12 mouse cellular contexts compared by ENCODE assay signal in genomic region chr6:124925173-124925793, GRCm38 (mm10). TPM values are rescaled to one million over a fixed set of nuclear protein-coding genes. Genes with fewer than 3 reads are reported as not detected.
DNase-seq lines count a peak whose midpoint lies in the region; ATAC-seq lines count a peak whose summit lies in the region.
"Had no signal": no experiment of that assay in that cellular context is flagged by ENCODE, and none has a peak within 500 bp of the region (broad histone marks: within the 10 kb centered on the region; RNA-seq: fewer than 3 reads in every experiment).

No protein-coding gene starts in this region.

- H3K4me2 ChIP-seq in heart, embryonic 13.5 days = peak overlapping the region; percentile 56
- H3K4me2 ChIP-seq in embryonic facial prominence, embryonic 15.5 days (replicated peaks) = peak overlapping the region; percentile 10
- H3K4me2 ChIP-seq in hindbrain, embryonic 13.5 days = no peak overlapping the region
- H3K4me2 ChIP-seq: midbrain, embryonic 15.5 days had no signal

- no peak for DNase-seq in heart, adult 11 months
- DNase-seq in kidney, postnatal 10 days = peak; percentile 52
- peak; percentile 60 for DNase-seq in lung, postnatal 36 days
- no peak for DNase-seq in thymus, postnatal 36 days
- DNase-seq: gastrocnemius, postnatal 25 days; thymus, adult 18-20 months had no signal

- H3K9me3 ChIP-seq in heart, embryonic 13.5 days = no peaks in the 10 kb centered on the region
- no peaks in the 10 kb centered on the region for H3K9me3 ChIP-seq in embryonic facial prominence, embryonic 15.5 days (replicated peaks)
- no peaks in the 10 kb centered on the region for H3K9me3 ChIP-seq in hindbrain, embryonic 13.5 days
- H3K9me3 ChIP-seq: midbrain, embryonic 15.5 days had no signal

- peak overlapping the region; percentile 27 for H3K4me3 ChIP-seq in heart, embryonic 13.5 days
- no peak overlapping the region; the same call in 1 of the 2 replicates for H3K4me3 ChIP-seq in embryonic facial prominence, embryonic 15.5 days (replicated peaks)
- no peak overlapping the region for H3K4me3 ChIP-seq in hindbrain, embryonic 13.5 days
- H3K4me3 ChIP-seq: midbrain, embryonic 15.5 days had no signal

- no peak for ATAC-seq in heart, embryonic 13.5 days (ENCODE audit: extremely low read depth, insufficient number of reproducible peaks, low FRiP score, low TSS enrichment)
- no peak for ATAC-seq in embryonic facial prominence, embryonic 15.5 days (ENCODE audit: insufficient number of reproducible peaks, low FRiP score, low TSS enrichment, low read depth)
- ATAC-seq in erythroblast, adult 5-6 weeks (replicated peaks; ENCODE audit: low FRiP score, poor library complexity, severe bottlenecking) = no peak
- no peak for ATAC-seq in hindbrain, embryonic 13.5 days (ENCODE audit: low FRiP score)
- ATAC-seq: midbrain, embryonic 15.5 days had no signal

- no peaks in the 10 kb centered on the region for H3K36me3 ChIP-seq in heart, embryonic 13.5 days
- no peaks in the 10 kb centered on the region for H3K36me3 ChIP-seq in embryonic facial prominence, embryonic 15.5 days
- H3K36me3 ChIP-seq in hindbrain, embryonic 13.5 days = no peaks in the 10 kb centered on the region
- H3K36me3 ChIP-seq: midbrain, embryonic 15.5 days had no signal

- peaks cover 43% of the 10 kb centered on the region for H3K4me1 ChIP-seq in heart, embryonic 13.5 days
- H3K4me1 ChIP-seq in embryonic facial prominence, embryonic 15.5 days = peaks cover 39% of the 10 kb centered on the region
- H3K4me1 ChIP-seq in hindbrain, embryonic 13.5 days (replicated peaks) = peaks cover 25% of the 10 kb centered on the region

- H3K27ac ChIP-seq in heart, embryonic 13.5 days (replicated peaks) = peak overlapping the region; percentile 89
- peak overlapping the region; percentile 68 for H3K27ac ChIP-seq in embryonic facial prominence, embryonic 15.5 days (replicated peaks)
- H3K27ac ChIP-seq in hindbrain, embryonic 13.5 days = no peak overlapping the region
- H3K27ac ChIP-seq: midbrain, embryonic 15.5 days had no signal

- WGBS in heart, embryonic 13.5 days = 32% methylated on average over 12 of the region's 12 CpGs
- WGBS in embryonic facial prominence, embryonic 15.5 days = 33% methylated on average over 12 of the region's 12 CpGs
- WGBS in hindbrain, embryonic 13.5 days = 42% methylated on average over 12 of the region's 12 CpGs

- H3K27me3 ChIP-seq in heart, embryonic 13.5 days (replicated peaks) = no peaks in the 10 kb centered on the region
- H3K27me3 ChIP-seq in embryonic facial prominence, embryonic 15.5 days = no peaks in the 10 kb centered on the region
- H3K27me3 ChIP-seq in hindbrain, embryonic 13.5 days = no peaks in the 10 kb centered on the region
- H3K27me3 ChIP-seq: midbrain, embryonic 15.5 days had no signal

- peak overlapping the region; percentile 73 for H3K9ac ChIP-seq in heart, embryonic 13.5 days
- H3K9ac ChIP-seq in embryonic facial prominence, embryonic 15.5 days = no peak overlapping the region
- no peak overlapping the region for H3K9ac ChIP-seq in hindbrain, embryonic 13.5 days
- H3K9ac ChIP-seq: midbrain, embryonic 15.5 days had no signal

RNA-seq across cellular contexts. Expression of gene Ptms, which starts 5.4 kb away (rescaled TPM):
- polyA plus RNA-seq in heart, embryonic 13.5 days (2015; fragmentation: Nextera tagmentation; extraction: Ambion mirVana) = 231 and 233 TPM in 2 replicates
- polyA plus RNA-seq in embryonic facial prominence, embryonic 15.5 days (2015; fragmentation: Nextera tagmentation; extraction: Ambion mirVana) = 355 and 368 TPM in 2 replicates
- total RNA-seq in erythroblast, adult 5-6 weeks (2015; ENCODE audit: low replicate concordance) = 26.1 and 31.3 TPM in 2 replicates
- 12.0 and 21.8 TPM in 2 replicates for total RNA-seq in erythroblast, adult 5-6 weeks (2017; ENCODE audit: low replicate concordance)
- polyA plus RNA-seq in hindbrain, embryonic 13.5 days (2015; fragmentation: Nextera tagmentation; extraction: Ambion mirVana) = 744 and 801 TPM in 2 replicates

RNA-seq across cellular contexts. Expression of gene Mlf2, which starts 5.9 kb away (rescaled TPM):
- polyA plus RNA-seq in heart, embryonic 13.5 days (2015; fragmentation: Nextera tagmentation; extraction: Ambion mirVana) = 288 and 320 TPM in 2 replicates
- polyA plus RNA-seq in embryonic facial prominence, embryonic 15.5 days (2015; fragmentation: Nextera tagmentation; extraction: Ambion mirVana) = 373 and 388 TPM in 2 replicates
- 11.7 and 13.4 TPM in 2 replicates for total RNA-seq in erythroblast, adult 5-6 weeks (2015; ENCODE audit: low replicate concordance)
- 14.1 and 20.7 TPM in 2 replicates for total RNA-seq in erythroblast, adult 5-6 weeks (2017; ENCODE audit: low replicate concordance)
- polyA plus RNA-seq in hindbrain, embryonic 13.5 days (2015; fragmentation: Nextera tagmentation; extraction: Ambion mirVana) = 481 and 505 TPM in 2 replicates

RNA-seq across cellular contexts. Expression of gene Lag3, which starts 13.8 kb away (rescaled TPM):
- 1.0 and 1.1 TPM in 2 replicates for polyA plus RNA-seq in heart, embryonic 13.5 days (2015; fragmentation: Nextera tagmentation; extraction: Ambion mirVana)
- 2.8 and 4.0 TPM in 2 replicates for polyA plus RNA-seq in embryonic facial prominence, embryonic 15.5 days (2015; fragmentation: Nextera tagmentation; extraction: Ambion mirVana)
- total RNA-seq in erythroblast, adult 5-6 weeks (2015; ENCODE audit: low replicate concordance) = 1.0 and 2.7 TPM in 2 replicates
- total RNA-seq in erythroblast, adult 5-6 weeks (2017; ENCODE audit: low replicate concordance) = 0.51 TPM in 1 of 2 replicates, not detected in the other
- polyA plus RNA-seq in hindbrain, embryonic 13.5 days (2015; fragmentation: Nextera tagmentation; extraction: Ambion mirVana) = 2.4 and 2.6 TPM in 2 replicates

RNA-seq across cellular contexts. Expression of gene Cd4, which starts 37.3 kb away (rescaled TPM):
- polyA plus RNA-seq in heart, embryonic 13.5 days (2015; fragmentation: Nextera tagmentation; extraction: Ambion mirVana) = not detected in 2 replicates
- 0.36 and 0.60 TPM in 2 replicates for polyA plus RNA-seq in embryonic facial prominence, embryonic 15.5 days (2015; fragmentation: Nextera tagmentation; extraction: Ambion mirVana)
- total RNA-seq in erythroblast, adult 5-6 weeks (2015; ENCODE audit: low replicate concordance) = 6.3 and 6.9 TPM in 2 replicates
- 0.70 and 0.94 TPM in 2 replicates for total RNA-seq in erythroblast, adult 5-6 weeks (2017; ENCODE audit: low replicate concordance)
- 0.14 and 0.19 TPM in 2 replicates for polyA plus RNA-seq in hindbrain, embryonic 13.5 days (2015; fragmentation: Nextera tagmentation; extraction: Ambion mirVana)
- total RNA-seq: MEL had no signal

RNA-seq across cellular contexts. Expression of gene Cops7a, which starts 40.1 kb away (rescaled TPM):
- 140 and 143 TPM in 2 replicates for polyA plus RNA-seq in heart, embryonic 13.5 days (2015; fragmentation: Nextera tagmentation; extraction: Ambion mirVana)
- 144 and 150 TPM in 2 replicates for polyA plus RNA-seq in embryonic facial prominence, embryonic 15.5 days (2015; fragmentation: Nextera tagmentation; extraction: Ambion mirVana)
- 10.2 and 16.5 TPM in 2 replicates for total RNA-seq in erythroblast, adult 5-6 weeks (2015; ENCODE audit: low replicate concordance)
- total RNA-seq in erythroblast, adult 5-6 weeks (2017; ENCODE audit: low replicate concordance) = 5.6 and 7.7 TPM in 2 replicates
- polyA plus RNA-seq in hindbrain, embryonic 13.5 days (2015; fragmentation: Nextera tagmentation; extraction: Ambion mirVana) = 89.3 and 94.5 TPM in 2 replicates

Comparison
In these comparisons a context has a peak if more than half of its experiments do, and no peak if none do; other contexts are left out.
1. DNase-seq: peak in kidney, postnatal 10 days (single experiment) and lung, postnatal 36 days (single experiment); none in heart, adult 11 months (single experiment) and thymus, postnatal 36 days (0 of 2).